Mouse (Mus musculus): ENCODE measurements at regions not wholly inside any gene's neighbourhood (a gene's known extent, or its start where the extent isn't known, plus 50 kb on each side); places are given as distances from the start of the nearest gene placed in this dataset.

- no peak for DNase-seq (ENCODE audit: low spot score in 2 of 2)
Measured at GRCm38 (mm10) chr1:184536311-184537200, 195.9 kb downstream of the Hlx start.

GRCm38 (mm10) chr1:184535691-184536090 is 196.7 kb downstream of the Hlx start:
- no peak for DNase-seq (ENCODE audit: low spot score in 2 of 2)

- no peak for DNase-seq (ENCODE audit: low spot score in 2 of 2)
Measured at GRCm38 (mm10) chr1:184534511-184534910, 197.9 kb downstream of the Hlx start.

DNA sequence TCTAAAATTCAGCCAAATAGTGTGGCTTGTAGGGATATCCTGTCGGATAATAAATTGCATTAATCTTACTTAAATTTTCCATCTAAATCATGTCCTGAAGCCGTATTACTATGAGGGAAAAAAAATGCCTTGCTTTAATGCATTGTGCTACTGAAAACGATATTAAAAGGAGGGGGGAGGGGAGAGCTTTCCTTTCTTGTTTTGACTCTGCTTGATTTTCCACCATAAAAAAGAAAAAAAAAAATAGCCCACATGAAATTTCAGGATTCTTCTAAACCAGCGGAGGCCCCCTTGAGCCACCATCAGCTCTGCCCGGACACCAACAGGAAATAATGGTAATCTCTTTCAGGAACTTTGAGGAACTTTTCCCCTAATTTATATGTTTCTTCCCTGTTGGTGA is 198.5 kb downstream of the Hlx start:
- no peak for DNase-seq (ENCODE audit: low spot score in 2 of 2)

DNA sequence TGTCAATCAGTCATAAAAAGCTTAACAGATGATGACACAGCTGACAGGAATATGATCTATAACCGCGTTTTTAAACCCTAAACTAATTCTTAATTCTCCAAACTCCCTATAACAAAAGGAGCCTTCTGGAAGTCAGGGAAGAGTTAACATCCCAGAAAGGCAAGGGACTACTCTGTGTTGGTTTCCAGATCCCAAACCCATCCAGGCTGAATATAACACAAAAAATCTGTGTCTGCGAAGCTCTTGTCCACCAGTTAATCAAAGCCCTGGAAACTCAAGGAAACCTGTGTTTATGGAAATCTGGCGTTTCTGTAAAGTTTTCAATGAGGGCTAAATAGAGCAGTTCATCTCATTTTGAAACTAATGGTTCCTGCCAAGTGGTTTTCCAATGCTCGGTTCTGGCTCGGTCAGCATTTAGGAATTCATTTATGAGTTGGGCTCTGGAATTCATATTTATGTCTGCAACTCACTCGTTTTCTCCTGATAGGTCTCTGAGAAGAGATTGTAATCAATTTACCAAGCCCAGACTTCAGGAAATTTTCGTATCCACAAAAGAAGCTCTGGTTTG is 199.8 kb downstream of the Hlx start:
- DNase-seq (ENCODE audit: low spot score in 2 of 2) = no peak

DNA sequence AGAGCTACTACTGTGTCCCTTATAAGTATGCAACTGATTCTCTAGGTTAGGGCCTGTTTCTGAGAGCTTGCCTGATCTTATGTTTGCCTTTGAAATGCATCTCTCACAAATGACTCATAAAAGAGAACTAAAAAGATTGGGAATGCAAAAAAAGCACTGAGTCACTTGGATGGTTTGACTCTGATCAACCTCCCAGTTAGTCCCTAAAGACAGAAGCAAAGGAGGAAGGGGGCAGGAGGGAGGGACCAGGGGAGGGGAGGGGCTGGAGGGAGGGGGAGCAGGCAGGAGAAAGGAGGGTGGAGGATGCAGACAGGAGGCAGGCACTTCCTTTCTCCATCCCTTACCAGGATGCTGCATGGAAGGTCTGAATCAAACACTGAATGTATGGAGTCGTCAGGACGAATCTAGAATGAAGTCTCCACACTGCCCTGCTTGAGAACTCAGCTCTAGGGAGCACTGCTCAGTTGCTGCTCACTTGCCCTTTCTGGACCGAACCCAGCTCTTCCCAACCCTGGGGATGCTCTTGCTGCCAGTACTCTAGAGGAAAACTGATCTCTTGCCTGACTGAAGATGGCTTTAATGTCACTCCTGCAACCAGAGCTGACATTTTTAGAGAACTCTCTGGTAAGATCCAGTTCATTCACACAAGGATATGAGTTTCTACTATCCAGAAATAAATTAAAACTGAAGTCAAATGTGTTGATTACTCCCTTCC is 201.7 kb downstream of the Hlx start:
- no peak for DNase-seq (ENCODE audit: low spot score in 2 of 2)

DNA sequence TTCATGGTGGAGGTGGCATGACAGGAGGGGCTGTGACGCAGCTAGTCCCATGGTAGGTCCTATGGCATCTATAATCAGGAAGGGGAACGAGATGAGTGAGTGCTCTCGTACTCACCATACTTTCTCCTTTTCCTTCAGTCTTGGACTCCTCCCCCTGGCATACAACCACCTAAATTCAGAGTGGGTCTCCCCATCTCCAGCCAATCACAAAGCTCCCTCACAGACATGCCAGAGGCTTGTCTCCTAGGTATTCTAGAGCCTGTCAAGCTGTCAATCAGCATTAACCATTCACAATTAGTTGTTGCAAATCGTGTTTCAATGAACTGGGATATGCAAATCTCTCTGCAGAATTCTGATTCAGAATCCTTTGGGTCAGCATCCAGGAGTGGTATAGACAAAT is 206.7 kb downstream of the Hlx start:
- DNase-seq (ENCODE audit: low spot score in 2 of 2) = no peak

- no peak for DNase-seq (ENCODE audit: low spot score in 2 of 2)
Measured at GRCm38 (mm10) chr1:184519551-184519950, 212.9 kb downstream of the Hlx start.

- DNase-seq (ENCODE audit: low spot score in 2 of 2) = no peak
Measured at GRCm38 (mm10) chr1:184504663-184505062, 227.8 kb downstream of the Hlx start.

GRCm38 (mm10) chr1:184503827-184504355 is 228.5 kb downstream of the Hlx start:
- DNase-seq (ENCODE audit: low spot score in 2 of 2) = no peak

DNA sequence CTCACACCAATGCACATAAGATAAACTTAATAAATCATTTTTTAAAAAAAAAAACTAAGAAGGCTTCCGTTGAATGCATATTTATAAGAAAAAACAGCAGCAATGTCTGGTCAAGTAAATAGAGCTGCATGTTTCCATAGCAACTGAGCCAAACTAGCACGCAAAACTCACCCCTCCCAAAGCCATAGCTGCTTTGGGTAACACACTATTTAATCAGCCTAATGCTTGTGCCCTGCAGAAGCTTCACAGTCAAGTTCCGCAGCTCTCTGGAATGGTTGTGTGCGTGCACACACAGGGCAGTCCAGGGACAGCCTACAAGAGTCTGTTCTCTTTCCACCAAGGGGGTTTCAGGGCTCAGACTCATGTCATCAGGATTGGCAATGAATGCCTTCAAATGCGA is 231.7 kb downstream of the Hlx start:
- no peak for DNase-seq (ENCODE audit: low spot score in 2 of 2)

GRCm38 (mm10) chr1:184498909-184499525 is 233.4 kb downstream of the Hlx start:
- DNase-seq (ENCODE audit: low spot score in 2 of 2) = no peak

DNA sequence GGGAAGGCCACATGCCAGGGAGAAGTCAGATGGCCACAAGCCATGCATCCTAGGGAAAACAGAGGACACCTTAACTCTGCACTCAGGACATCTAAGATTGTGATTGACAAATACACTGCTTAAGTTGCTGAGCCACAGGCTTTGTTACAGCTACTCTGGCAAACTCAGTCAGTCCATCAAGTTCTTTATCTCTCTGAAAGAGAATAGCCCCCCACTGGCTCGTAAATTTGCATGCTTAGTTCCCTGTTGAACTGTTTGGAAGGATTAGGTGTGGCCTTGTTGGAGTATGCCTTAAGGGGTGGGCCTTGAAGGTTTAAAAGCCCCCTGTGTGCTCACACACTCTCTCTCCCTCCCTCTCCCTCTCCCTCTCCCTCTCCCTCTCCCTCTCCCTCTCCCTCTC is 235.4 kb downstream of the Hlx start:
- DNase-seq (ENCODE audit: low spot score in 2 of 2) = no peak

- DNase-seq (ENCODE audit: low spot score in 2 of 2) = no peak
Measured at GRCm38 (mm10) chr1:184493811-184494210, 238.6 kb downstream of the Hlx start.

- DNase-seq (ENCODE audit: low spot score in 2 of 2) = no peak
Measured at GRCm38 (mm10) chr1:184492115-184492514, 240.3 kb downstream of the Hlx start.

- DNase-seq (ENCODE audit: low spot score in 2 of 2) = no peak
Measured at GRCm38 (mm10) chr1:184491252-184491651, 241.2 kb downstream of the Hlx start.

DNA sequence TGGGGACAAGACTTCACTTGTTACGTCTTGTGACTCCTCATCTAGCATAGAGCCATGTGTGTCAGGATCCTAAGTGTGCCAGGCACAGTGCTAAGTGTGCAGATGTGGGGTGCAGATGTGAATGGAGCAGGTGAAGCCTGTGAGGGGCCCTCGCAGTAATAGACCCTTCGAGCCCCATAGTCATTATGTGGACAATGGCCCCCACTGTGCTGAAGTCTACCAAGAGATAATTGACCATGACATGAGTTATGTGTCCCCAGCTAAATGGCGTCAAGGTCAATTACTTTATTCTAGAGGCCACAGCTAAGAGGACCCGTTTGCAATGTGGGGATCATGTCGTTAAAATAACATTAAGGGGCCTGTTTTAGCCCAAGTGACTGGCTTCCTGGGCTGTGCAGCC is 245.0 kb downstream of the Hlx start:
- DNase-seq (ENCODE audit: low spot score in 2 of 2) = no peak

GRCm38 (mm10) chr1:184484801-184485200 is 247.6 kb downstream of the Hlx start:
- no peak for DNase-seq (ENCODE audit: low spot score in 2 of 2)

GRCm38 (mm10) chr1:184483371-184483770 is 249.0 kb downstream of the Hlx start:
- no peak for DNase-seq (ENCODE audit: low spot score in 2 of 2)

- no peak for DNase-seq (ENCODE audit: low spot score in 2 of 2)
Measured at GRCm38 (mm10) chr1:184482026-184482425, 250.4 kb downstream of the Hlx start.

DNA sequence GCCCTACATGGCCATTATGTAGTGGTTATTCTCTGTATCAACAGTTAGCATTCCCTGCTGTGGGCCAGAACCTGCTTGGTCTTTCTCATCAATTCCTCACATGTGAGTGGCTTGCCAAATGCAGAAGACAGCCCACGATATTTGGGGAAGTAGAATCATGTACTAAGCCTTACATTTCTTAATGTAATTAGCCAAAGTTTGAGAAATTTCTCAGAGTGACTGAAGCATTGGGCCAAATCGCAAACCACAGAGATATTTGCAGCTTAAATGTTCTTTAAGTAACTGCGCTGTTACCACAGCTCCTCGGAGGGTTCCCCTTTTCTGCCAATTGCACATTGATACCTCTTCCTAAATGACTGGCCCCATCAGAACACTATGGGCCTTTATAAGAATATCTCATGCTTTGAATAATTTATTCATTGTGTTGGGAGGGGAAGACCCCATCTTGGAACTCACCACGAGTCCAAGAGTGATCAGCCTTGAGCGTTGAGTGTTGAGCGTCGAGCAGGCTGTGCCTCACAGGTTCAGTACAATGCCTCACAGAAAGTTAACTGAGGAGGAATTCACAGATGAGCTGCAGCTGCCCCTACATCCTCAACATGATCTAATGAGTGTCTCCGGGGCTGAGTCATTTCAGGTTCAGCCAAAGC is 251.7 kb downstream of the Hlx start:
- DNase-seq (ENCODE audit: low spot score in 2 of 2) = no peak

- DNase-seq (ENCODE audit: low spot score in 2 of 2) = no peak
Measured at GRCm38 (mm10) chr1:184478006-184478405, 254.4 kb downstream of the Hlx start.

Measured in frontal cortex, postnatal 10 days (tissue).